ENCODE assay signal across 8 mouse cellular contexts in the genomic region with DNA sequence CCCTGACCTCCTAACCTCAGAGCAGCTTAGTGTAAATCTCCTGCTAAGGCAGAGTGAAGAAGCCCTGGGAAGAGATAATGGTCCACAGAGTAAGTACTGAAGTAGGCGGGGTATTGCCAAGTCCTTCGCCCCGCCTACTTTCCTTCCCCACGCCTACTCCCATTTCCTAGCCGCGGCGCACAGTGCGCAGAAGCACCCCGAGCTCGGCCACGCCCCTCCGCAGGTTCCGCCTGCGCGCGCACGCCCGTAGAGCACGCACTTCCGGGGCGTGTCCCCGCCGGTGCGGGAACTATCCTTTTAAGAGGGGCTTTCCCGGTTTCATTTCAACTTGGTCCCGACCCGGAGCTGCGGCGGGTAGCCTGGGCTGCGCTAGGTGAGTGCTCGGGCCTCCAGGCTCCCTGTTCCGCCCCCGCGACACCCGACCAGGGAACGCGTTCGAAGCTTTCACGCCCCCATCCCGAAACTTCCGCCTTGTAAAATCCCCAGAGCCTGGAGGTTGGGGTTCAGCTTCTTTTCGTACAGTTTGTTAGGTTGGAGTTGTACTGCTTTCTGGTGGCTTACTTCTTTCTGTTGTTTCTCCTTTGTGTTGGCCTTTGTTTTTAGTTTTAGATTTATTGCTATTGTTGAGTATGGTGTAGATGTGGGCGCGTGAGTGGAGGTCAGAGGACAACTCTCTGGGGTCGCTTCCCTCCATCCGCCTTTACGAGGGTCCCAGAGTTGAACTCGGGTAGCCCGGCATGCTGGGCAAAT. TPM values are rescaled to one million over a fixed set of nuclear protein-coding genes. Genes with fewer than 3 reads are reported as not detected.
DNase-seq lines count a peak whose midpoint lies in the region; ATAC-seq and TF ChIP-seq lines count a peak whose summit lies in the region.

A gene (plus strand): TSS at position 250 of the 750 bp plus-strand sequence.

- peak within 1 kb of the TSS; percentile 81 for H3K9ac ChIP-seq in heart, embryonic 15.5 days
- peak within 1 kb of the TSS; percentile 87 for H3K9ac ChIP-seq in liver, embryonic 14.5 days (replicated peaks)
- H3K9ac ChIP-seq in neural tube, embryonic 11.5 days (ENCODE audit: low read length) = peak within 1 kb of the TSS; percentile 49
- H3K9ac ChIP-seq in stomach, postnatal 0 days (ENCODE audit: low read length) = peak within 1 kb of the TSS; percentile 64

- H3K27ac ChIP-seq in forebrain, embryonic 10.5 days = peak within 1 kb of the TSS; percentile 90
- H3K27ac ChIP-seq in heart, embryonic 15.5 days = peak within 1 kb of the TSS; percentile 75
- peak within 1 kb of the TSS; percentile 67 for H3K27ac ChIP-seq in liver, embryonic 14.5 days
- H3K27ac ChIP-seq in neural tube, embryonic 11.5 days (ENCODE audit: low read depth, low read length) = no peak within 1 kb of the TSS
- H3K27ac ChIP-seq in stomach, postnatal 0 days (replicated peaks) = peak within 1 kb of the TSS; percentile 76

- H3K4me1 ChIP-seq in forebrain, embryonic 10.5 days = peaks cover 23% of the 10 kb centered on the region
- peaks cover 12% of the 10 kb centered on the region for H3K4me1 ChIP-seq in heart, embryonic 15.5 days (replicated peaks)
- peaks cover 5 to 10% of the 10 kb centered on the region in 2 experiments; a peak in 3 of 4 replicates for H3K4me1 ChIP-seq in liver, embryonic 14.5 days (replicated peaks; ENCODE audit: control insufficient read depth in 2 of 2, insufficient read depth in 2 of 2, low read length in 1 of 2)
- no peaks in the 10 kb centered on the region; the same call in 1 of the 2 replicates for H3K4me1 ChIP-seq in neural tube, embryonic 11.5 days (ENCODE audit: control insufficient read depth, insufficient read depth, low read length)
- no peaks in the 10 kb centered on the region for H3K4me1 ChIP-seq in stomach, postnatal 0 days (replicated peaks; ENCODE audit: control insufficient read depth, insufficient read depth)

- H3K36me3 ChIP-seq in forebrain, embryonic 10.5 days (replicated peaks) = peaks cover 2% of the 10 kb centered on the region; the same call in 1 of the 2 replicates
- no peaks in the 10 kb centered on the region for H3K36me3 ChIP-seq in heart, embryonic 15.5 days
- H3K36me3 ChIP-seq in liver, embryonic 14.5 days (replicated peaks; ENCODE audit: control insufficient read depth, insufficient read depth, low read depth) = no peaks in the 10 kb centered on the region
- H3K36me3 ChIP-seq in neural tube, embryonic 11.5 days (ENCODE audit: control insufficient read depth, insufficient read depth, low read length) = no peaks in the 10 kb centered on the region
- H3K36me3 ChIP-seq in stomach, postnatal 0 days (ENCODE audit: control insufficient read depth, insufficient read depth, low read length) = no peaks in the 10 kb centered on the region

- DNase-seq in CD8-positive naive resting alpha-beta T cell, adult 2 months (ENCODE audit: low read depth in 2 of 2, low spot score in 2 of 2) = peak; percentile 93 to 94
- peak; percentile 93 for DNase-seq in c-Kit-positive CD71-negative TER-119-negative erythroid progenitor cells, embryonic 14.5 days (ENCODE audit: low read depth)
- peak; percentile 93 for DNase-seq in forebrain, embryonic 10.5 days (ENCODE audit: extremely low spot score, low spot score)
- DNase-seq in kidney, postnatal 25 days = peak; percentile 97
- DNase-seq in liver, embryonic 14.5 days (ENCODE audit: low read depth in 3 of 3, low spot score in 3 of 3) = peak; percentile 92 to 94 (median 92)
- peak; percentile 97 for DNase-seq in neural tube, embryonic 11.5 days (ENCODE audit: low spot score)
- DNase-seq in stomach, postnatal 0 days (ENCODE audit: low spot score) = peak; percentile 97

- under 1% methylated on average over 49 of the region's 49 CpGs for WGBS in forebrain, embryonic 10.5 days
- under 1% methylated on average over 49 of the region's 49 CpGs for WGBS in heart, embryonic 15.5 days
- WGBS in liver, embryonic 14.5 days (ENCODE audit: insufficient replicate concordance) = under 1% methylated on average over 49 of the region's 49 CpGs
- under 1% methylated on average over 49 of the region's 49 CpGs for WGBS in neural tube, embryonic 11.5 days
- under 1% methylated on average over 43 of the region's 49 CpGs for WGBS in stomach, postnatal 0 days

- H3K27me3 ChIP-seq in forebrain, embryonic 10.5 days (ENCODE audit: poor library complexity, severe bottlenecking) = no peaks in the 10 kb centered on the region
- H3K27me3 ChIP-seq in heart, embryonic 15.5 days = no peaks in the 10 kb centered on the region
- no peaks in the 10 kb centered on the region for H3K27me3 ChIP-seq in liver, embryonic 14.5 days (ENCODE audit: control insufficient read depth, insufficient read depth, low read length)
- no peaks in the 10 kb centered on the region for H3K27me3 ChIP-seq in neural tube, embryonic 11.5 days (ENCODE audit: control insufficient read depth, insufficient read depth, low read length)
- no peaks in the 10 kb centered on the region for H3K27me3 ChIP-seq in stomach, postnatal 0 days (ENCODE audit: control insufficient read depth, insufficient read depth, low read length)

- TF ChIP-seq CTCF in liver, embryonic 14.5 days (IDR thresholded peaks at IDR 0.05; ENCODE audit: low read depth) = no peak
- no peak for TF ChIP-seq CTCF in stomach, postnatal 0 days (IDR thresholded peaks at IDR 0.05; ENCODE audit: low read depth)

- ATAC-seq in heart, embryonic 15.5 days (replicated peaks; ENCODE audit: insufficient number of reproducible peaks, insufficient read depth, low FRiP score, low read depth) = peak; percentile 99
- peak; percentile 97 for ATAC-seq in liver, embryonic 14.5 days (ENCODE audit: insufficient read depth)
- ATAC-seq in neural tube, embryonic 11.5 days (ENCODE audit: insufficient read depth, low FRiP score, low TSS enrichment) = peak; percentile 96
- peak; percentile 99 for ATAC-seq in stomach, postnatal 0 days (ENCODE audit: low FRiP score, low TSS enrichment)

- peak within 1 kb of the TSS; percentile 84 for H3K4me2 ChIP-seq in heart, embryonic 15.5 days
- H3K4me2 ChIP-seq in liver, embryonic 14.5 days (ENCODE audit: low read depth) = peak within 1 kb of the TSS; percentile 95
- H3K4me2 ChIP-seq in neural tube, embryonic 11.5 days (ENCODE audit: low read depth) = peak within 1 kb of the TSS; percentile 74
- peak within 1 kb of the TSS; percentile 77 for H3K4me2 ChIP-seq in stomach, postnatal 0 days (replicated peaks; ENCODE audit: low read depth)

- no peaks in the 10 kb centered on the region for H3K9me3 ChIP-seq in forebrain, embryonic 10.5 days
- no peaks in the 10 kb centered on the region for H3K9me3 ChIP-seq in heart, embryonic 15.5 days (replicated peaks)
- no peaks in the 10 kb centered on the region for H3K9me3 ChIP-seq in liver, embryonic 14.5 days (ENCODE audit: control insufficient read depth, low read length)
- no peaks in the 10 kb centered on the region for H3K9me3 ChIP-seq in neural tube, embryonic 11.5 days (ENCODE audit: control insufficient read depth, low read length)
- H3K9me3 ChIP-seq in stomach, postnatal 0 days (ENCODE audit: control insufficient read depth, low read length) = no peaks in the 10 kb centered on the region

- no peak for TF ChIP-seq EP300 in liver, embryonic 14.5 days (IDR thresholded peaks at IDR 0.05; ENCODE audit: low read depth)
- TF ChIP-seq EP300 in stomach, postnatal 0 days (optimal IDR thresholded peaks at IDR 0.05) = no peak

- peak within 1 kb of the TSS; percentile 93 for H3K4me3 ChIP-seq in forebrain, embryonic 10.5 days
- H3K4me3 ChIP-seq in heart, embryonic 15.5 days = peak within 1 kb of the TSS; percentile 87
- peak within 1 kb of the TSS; percentile 85 to 86 for H3K4me3 ChIP-seq in liver, embryonic 14.5 days (ENCODE audit: insufficient read depth in 1 of 2, low read depth in 2 of 2, low read length in 2 of 2)
- peak within 1 kb of the TSS; percentile 58 for H3K4me3 ChIP-seq in neural tube, embryonic 11.5 days (ENCODE audit: low read depth, low read length)
- peak within 1 kb of the TSS; percentile 75 for H3K4me3 ChIP-seq in stomach, postnatal 0 days (ENCODE audit: low read depth, low read length)

RNA-seq across cellular contexts. Expression of the gene that starts here (rescaled TPM):
- 69.1 and 71.3 TPM in 2 replicates for polyA plus RNA-seq in forebrain, embryonic 10.5 days (2016; fragmentation: Nextera tagmentation; extraction: Ambion mirVana)
- 30.3 and 32.8 TPM in 2 replicates for polyA plus RNA-seq in heart, embryonic 15.5 days (2015; fragmentation: Nextera tagmentation; extraction: Ambion mirVana)
- 3.3 and 6.9 TPM in 2 replicates for polyA plus RNA-seq in liver, embryonic 14.5 days (2012; rRNA removed)
- polyA plus RNA-seq in liver, embryonic 14.5 days (2014; fragmentation: Nextera tagmentation; extraction: Ambion mirVana) = 31.6 and 31.9 TPM in 2 replicates
- polyA plus RNA-seq in neural tube, embryonic 11.5 days (2014; fragmentation: Nextera tagmentation; extraction: Ambion mirVana) = 67.3 and 68.2 TPM in 2 replicates
- polyA plus RNA-seq in stomach, postnatal 0 days (2015; fragmentation: Nextera tagmentation; extraction: Ambion mirVana) = 40.2 and 42.5 TPM in 2 replicates
